Mouse (Mus musculus): ENCODE results near the gene Oit3.
"Not testable (repeated sequence)": the region's sequence is repeated elsewhere in the genome, so short reads cannot be mapped to it uniquely, and the experiment has no call there.

The Oit3 gene

GRCm38 (mm10) chr10:59429448-59430135 is 12.0 kb downstream of the Oit3 start:
- DNase-seq (ENCODE audit: low spot score in 2 of 2) = no peak

- DNase-seq (ENCODE audit: low spot score in 2 of 2) = no peak
Observed at GRCm38 (mm10) chr10:59426371-59426770, 15.2 kb downstream of the Oit3 start.

- DNase-seq (ENCODE audit: low spot score in 2 of 2) = no peak
Observed at GRCm38 (mm10) chr10:59425369-59425768, 16.2 kb downstream of the Oit3 start.

- no peak for DNase-seq (ENCODE audit: low spot score in 2 of 2)
Observed at GRCm38 (mm10) chr10:59424453-59424852, 17.1 kb downstream of the Oit3 start.

- no peak for DNase-seq (ENCODE audit: low spot score in 2 of 2)
Observed at GRCm38 (mm10) chr10:59419516-59419915, 22.1 kb downstream of the Oit3 start.

- DNase-seq (ENCODE audit: low spot score in 2 of 2) = no peak
Observed at GRCm38 (mm10) chr10:59416623-59417022, 25.0 kb downstream of the Oit3 start.

- DNase-seq (ENCODE audit: low spot score in 2 of 2) = no peak
Observed at GRCm38 (mm10) chr10:59413711-59414110, 27.9 kb downstream of the Oit3 start.

GRCm38 (mm10) chr10:59410264-59410663 is 31.3 kb downstream of the Oit3 start:
- no peak for DNase-seq (ENCODE audit: low spot score in 2 of 2)

GRCm38 (mm10) chr10:59408499-59408898 is 33.1 kb downstream of the Oit3 start:
- DNase-seq (ENCODE audit: low spot score in 2 of 2) = no peak

GRCm38 (mm10) chr10:59403793-59404149 is 37.8 kb downstream of the Oit3 start:
- no peak for DNase-seq (ENCODE audit: low spot score in 2 of 2)

- no peak for DNase-seq (ENCODE audit: low spot score in 2 of 2)
Observed at GRCm38 (mm10) chr10:59402899-59403792, 38.4 kb downstream of the Oit3 start, which contains the start of gene Pla2g12b. TSS of gene Pla2g12b (plus strand) at chr10:59403660.

GRCm38 (mm10) chr10:59395461-59395860 is 46.1 kb downstream of the Oit3 start, which contains the start of gene Gm10273:
TSS of gene Gm10273 (plus strand) at chr10:59395632.
- not testable (repeated sequence) for DNase-seq (ENCODE audit: low spot score in 2 of 2)

- DNase-seq (ENCODE audit: low spot score in 2 of 2) = no peak
Observed at GRCm38 (mm10) chr10:59391907-59392306, 49.7 kb downstream of the Oit3 start.

- no peak for DNase-seq (ENCODE audit: low spot score in 2 of 2)
Observed at GRCm38 (mm10) chr10:59389652-59390051, 51.9 kb downstream of the Oit3 start.

- no peak for DNase-seq (ENCODE audit: low spot score in 2 of 2)
Observed at GRCm38 (mm10) chr10:59386951-59387350, 54.6 kb downstream of the Oit3 start.

GRCm38 (mm10) chr10:59381563-59381962 is 60.0 kb downstream of the Oit3 start:
- not testable (repeated sequence) for DNase-seq (ENCODE audit: low spot score in 2 of 2)

GRCm38 (mm10) chr10:59380411-59380821 is 61.2 kb downstream of the Oit3 start:
- DNase-seq (ENCODE audit: low spot score in 2 of 2) = no peak

- no peak for DNase-seq (ENCODE audit: low spot score in 2 of 2)
Observed at GRCm38 (mm10) chr10:59379927-59380326, 61.7 kb downstream of the Oit3 start.

- no peak for DNase-seq (ENCODE audit: low spot score in 2 of 2)
Observed at GRCm38 (mm10) chr10:59378728-59379127, 62.9 kb downstream of the Oit3 start.

GRCm38 (mm10) chr10:59377906-59378305 is 63.7 kb downstream of the Oit3 start:
- no peak for DNase-seq (ENCODE audit: low spot score in 2 of 2)

All from frontal cortex, postnatal 10 days (tissue).